In the genomic region with DNA sequence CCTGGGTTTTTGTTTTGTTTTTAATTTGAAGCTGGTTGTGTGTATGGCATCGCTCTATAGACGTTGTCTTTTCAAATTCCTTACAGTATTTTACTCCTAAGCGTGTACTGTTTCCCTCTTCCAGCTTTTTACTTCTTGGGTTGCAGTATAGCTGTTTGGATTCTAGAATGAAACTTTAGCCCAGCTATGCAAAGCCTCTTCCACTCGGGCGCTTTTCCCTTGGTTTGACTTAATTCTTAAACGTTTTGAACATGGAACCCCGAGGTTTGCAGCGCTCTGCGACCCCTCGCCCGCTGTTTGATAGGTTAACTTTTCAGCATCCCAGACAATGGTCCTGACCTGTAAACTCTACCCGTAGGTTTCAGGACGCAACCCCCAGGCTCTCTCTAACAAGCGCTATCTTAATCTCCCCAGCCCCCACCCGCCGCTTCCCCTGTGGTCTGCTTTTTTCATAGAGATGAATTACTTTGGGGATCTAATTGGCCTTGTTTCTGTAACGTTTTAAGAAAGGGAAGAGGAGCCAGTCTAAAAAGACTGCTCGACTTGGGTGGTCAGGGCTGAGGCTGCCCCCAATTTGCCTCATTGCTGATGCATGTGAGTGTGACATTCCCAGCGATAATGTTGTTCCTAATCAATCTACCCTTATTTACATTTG, we compare ENCODE assay signal across 8 mouse cellular contexts. TPM values are rescaled to one million over a fixed set of nuclear protein-coding genes. Genes with fewer than 3 reads are reported as not detected.
DNase-seq lines count a peak whose midpoint lies in the region; ATAC-seq lines count a peak whose summit lies in the region.

No protein-coding gene starts in this region.

- peaks cover 6 to 7% of the 10 kb centered on the region in 2 experiments for H3K4me1 ChIP-seq in heart, embryonic 14.5 days (ENCODE audit: control insufficient read depth in 2 of 2, insufficient read depth in 2 of 2, low read length in 2 of 2)
- peaks cover 39% of the 10 kb centered on the region for H3K4me1 ChIP-seq in hindbrain, embryonic 12.5 days
- H3K4me1 ChIP-seq in midbrain, embryonic 13.5 days (replicated peaks) = peaks cover 61% of the 10 kb centered on the region

- intact Hi-C loops in heart, postnatal 36 days (cut with DNase I) = loop anchor here (5.0 to 10.0 kb wide), 5 partner anchors 128 to 586 kb away; a partner anchor contains a TSS

- H3K4me3 ChIP-seq in heart, embryonic 14.5 days (ENCODE audit: control insufficient read depth in 1 of 2, insufficient read depth in 1 of 2, low read depth in 1 of 2, low read length in 2 of 2) = peak overlapping the region in 1 of 2 experiments; percentile 85; a peak in 3 of 4 replicates
- peak overlapping the region; percentile 58; the same call in 1 of the 2 replicates for H3K4me3 ChIP-seq in hindbrain, embryonic 12.5 days
- H3K4me3 ChIP-seq in midbrain, embryonic 13.5 days (replicated peaks) = peak overlapping the region; percentile 94; the same call in 1 of the 2 replicates

- H3K36me3 ChIP-seq in heart, embryonic 14.5 days (ENCODE audit: control insufficient read depth, insufficient read depth, low read length) = no peaks in the 10 kb centered on the region
- H3K36me3 ChIP-seq in hindbrain, embryonic 12.5 days = no peaks in the 10 kb centered on the region
- H3K36me3 ChIP-seq in midbrain, embryonic 13.5 days = no peaks in the 10 kb centered on the region

- H3K27me3 ChIP-seq in heart, embryonic 14.5 days (ENCODE audit: control insufficient read depth, insufficient read depth, low read length) = peaks cover 36% of the 10 kb centered on the region
- H3K27me3 ChIP-seq in hindbrain, embryonic 12.5 days = peaks cover 39% of the 10 kb centered on the region
- H3K27me3 ChIP-seq in midbrain, embryonic 13.5 days = peaks cover 47% of the 10 kb centered on the region

- H3K9me3 ChIP-seq in heart, embryonic 14.5 days (ENCODE audit: control insufficient read depth, low read length) = no peaks in the 10 kb centered on the region
- H3K9me3 ChIP-seq in hindbrain, embryonic 12.5 days (replicated peaks) = no peaks in the 10 kb centered on the region
- H3K9me3 ChIP-seq in midbrain, embryonic 13.5 days = no peaks in the 10 kb centered on the region

- peak overlapping the region; percentile 66 for H3K9ac ChIP-seq in heart, embryonic 14.5 days (ENCODE audit: low read length)
- peak overlapping the region; percentile 59; the same call in 1 of the 2 replicates for H3K9ac ChIP-seq in hindbrain, embryonic 12.5 days
- no peak overlapping the region for H3K9ac ChIP-seq in midbrain, embryonic 13.5 days (replicated peaks)

- ATAC-seq in heart, embryonic 14.5 days (ENCODE audit: insufficient number of reproducible peaks, insufficient read depth, low FRiP score, low read depth) = no peak
- ATAC-seq in hindbrain, embryonic 12.5 days (ENCODE audit: low FRiP score) = no peak
- no peak for ATAC-seq in midbrain, embryonic 13.5 days

- 15% methylated on average over 19 of the region's 19 CpGs for WGBS in heart, embryonic 14.5 days
- WGBS in hindbrain, embryonic 12.5 days = 2% methylated on average over 19 of the region's 19 CpGs
- 1% methylated on average over 19 of the region's 19 CpGs for WGBS in midbrain, embryonic 13.5 days

- peak overlapping the region; percentile 84 for H3K4me2 ChIP-seq in heart, embryonic 14.5 days (ENCODE audit: low read length)
- peak overlapping the region; percentile 96 for H3K4me2 ChIP-seq in hindbrain, embryonic 12.5 days (replicated peaks)
- peak overlapping the region; percentile 97 for H3K4me2 ChIP-seq in midbrain, embryonic 13.5 days (replicated peaks)

- H3K27ac ChIP-seq in heart, embryonic 14.5 days (replicated peaks in 1 of 2; ENCODE audit: control insufficient read depth in 1 of 2, insufficient read depth in 1 of 2, low read depth in 2 of 2, low read length in 2 of 2) = no peak overlapping the region
- H3K27ac ChIP-seq in hindbrain, embryonic 12.5 days = peak overlapping the region; percentile 89
- H3K27ac ChIP-seq in midbrain, embryonic 13.5 days = no peak overlapping the region

- no peak for DNase-seq in heart, postnatal 36 days
- peak; percentile 60 for DNase-seq in ZHBTc4 (ENCODE audit: low read depth, low spot score)
- no peak for DNase-seq in adrenal gland, postnatal 4 days (ENCODE audit: low spot score in 2 of 2)
- no peak for DNase-seq in frontal cortex, adult 2 months (ENCODE audit: extremely low spot score in 1 of 2, low spot score in 1 of 2)
- DNase-seq in spleen, adult 12 weeks (ENCODE audit: low spot score) = no peak

RNA-seq across cellular contexts. Expression of a gene that starts 4.5 kb away (rescaled TPM):
- 8.4 and 9.0 TPM in 2 replicates for polyA plus RNA-seq in heart, embryonic 14.5 days (2014; fragmentation: Nextera tagmentation; extraction: Ambion mirVana)
- total RNA-seq in heart, postnatal 36 days (2021) = 10 to 100 TPM; 17.5 to 18.5 TPM
- 22.7 and 24.3 TPM in 2 replicates for polyA plus RNA-seq in hindbrain, embryonic 12.5 days (2016; fragmentation: Nextera tagmentation; extraction: Ambion mirVana)
- 16.0 and 17.8 TPM in 2 replicates for polyA plus RNA-seq in midbrain, embryonic 13.5 days (2015; fragmentation: Nextera tagmentation; extraction: Ambion mirVana)
- 10 to 100 TPM; 80.5 to 82.9 TPM for total RNA-seq in adrenal gland, postnatal 4 days (2021)
- polyA plus RNA-seq in frontal cortex, adult 2 months (2012; rRNA removed) = 26.5 and 27.8 TPM in 2 replicates
